Mouse (Mus musculus): ENCODE data around the gene Slc22a6.

DNA sequence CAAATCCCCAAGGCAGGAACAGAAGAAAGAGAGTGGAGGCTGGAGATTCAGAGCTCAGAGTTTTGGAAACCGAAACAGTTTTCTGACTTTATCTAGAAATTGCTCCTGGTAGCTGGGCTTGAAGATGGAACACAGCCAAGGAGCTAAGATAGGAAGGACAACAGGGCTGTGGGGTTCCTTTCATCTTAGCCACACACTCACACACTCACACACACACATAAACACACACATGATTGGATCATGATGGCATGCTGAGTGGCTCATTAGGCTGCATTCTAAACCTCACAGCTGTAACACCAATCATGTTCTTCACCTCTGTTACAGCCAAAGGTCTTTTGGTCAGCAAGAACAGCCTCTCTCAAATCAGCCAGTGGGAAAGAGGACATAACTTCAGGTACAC lies 14.2 kb downstream of the Slc22a6 start:
- TF ChIP-seq POLR2A (IDR thresholded peaks at IDR 0.05; ENCODE audit: low read depth, low read length): no peak
- TF ChIP-seq CTCF (IDR thresholded peaks at IDR 0.05; ENCODE audit: extremely low read depth, insufficient read depth, insufficient read length, insufficient replicate concordance): no peak

Measured in spleen, adult 2 months (tissue).